Mouse (Mus musculus): ENCODE data around the gene Sgpl1. TPM values are rescaled to one million over a fixed set of nuclear protein-coding genes. Genes with fewer than 3 reads are reported as not detected.

Gene Sgpl1
- polyA plus RNA-seq, 1 experiment from 2014 or later, result 33.7 TPM

GRCm38 (mm10) chr10:61059101-61059500, 88.4 kb downstream of the Sgpl1 start:
- no CpG with 5 or more reads among the region's 1 CpGs for whole genome bisulfite sequencing
- Histone ChIP-seq H3K36me3 (ENCODE audit: insufficient read depth, low read length) (no peaks in the 10 kb centered on the region), H3K27me3 (replicated peaks; ENCODE audit: insufficient read depth, low read length) (no peaks in the 10 kb centered on the region), H3K4me1 (ENCODE audit: insufficient read depth, low read depth, low read length) (no peaks in the 10 kb centered on the region), H3K4me3 (ENCODE audit: low read depth, low read length) (no peak overlapping the region), H3K27ac (ENCODE audit: low read length) (no peak overlapping the region), H3K4me2 (replicated peaks; ENCODE audit: low read depth, low read length) (no peak overlapping the region), H3K9ac (replicated peaks; ENCODE audit: low read depth) (no peak overlapping the region), H3K9me3 (ENCODE audit: low read length) (no peaks in the 10 kb centered on the region)
- no peak for ATAC-seq
- DNase-seq (ENCODE audit: low spot score), result no peak
- TF ChIP-seq EP300 (IDR thresholded peaks at IDR 0.05), result no peak
- no peak for TF ChIP-seq CTCF (IDR thresholded peaks at IDR 0.05)

GRCm38 (mm10) chr10:61056661-61057060, 90.8 kb downstream of the Sgpl1 start:
- Histone ChIP-seq H3K27me3 (replicated peaks; ENCODE audit: insufficient read depth, low read length) (no peaks in the 10 kb centered on the region), H3K4me2 (replicated peaks; ENCODE audit: low read depth, low read length) (no peak overlapping the region), H3K9me3 (ENCODE audit: low read length) (no peaks in the 10 kb centered on the region), H3K36me3 (ENCODE audit: insufficient read depth, low read length) (no peaks in the 10 kb centered on the region), H3K4me3 (ENCODE audit: low read depth, low read length) (no peak overlapping the region), H3K27ac (ENCODE audit: low read length) (no peak overlapping the region), H3K9ac (replicated peaks; ENCODE audit: low read depth) (no peak overlapping the region), H3K4me1 (ENCODE audit: insufficient read depth, low read depth, low read length) (no peaks in the 10 kb centered on the region)
- ATAC-seq, result no peak
- TF ChIP-seq EP300 (IDR thresholded peaks at IDR 0.05) (no peak), CTCF (IDR thresholded peaks at IDR 0.05) (no peak)
- no peak for DNase-seq (ENCODE audit: low spot score)
- WGBS, result 91% methylated on average over 7 of the region's 7 CpGs

- no peaks in the 10 kb centered on the region for H3K4me1 ChIP-seq (ENCODE audit: insufficient read depth, low read depth, low read length)
- ATAC-seq (peak; percentile 43; the same call in 1 of the 2 replicates), DNase-seq (ENCODE audit: low spot score) (peak; percentile 74)
- H3K9me3 ChIP-seq (ENCODE audit: low read length), result no peaks in the 10 kb centered on the region
- H3K27me3 ChIP-seq (replicated peaks; ENCODE audit: insufficient read depth, low read length), result no peaks in the 10 kb centered on the region
- no peak overlapping the region for H3K27ac ChIP-seq (ENCODE audit: low read length)
- no peak overlapping the region for H3K4me2 ChIP-seq (replicated peaks; ENCODE audit: low read depth, low read length)
- no peaks in the 10 kb centered on the region for H3K36me3 ChIP-seq (ENCODE audit: insufficient read depth, low read length)
- H3K4me3 ChIP-seq (ENCODE audit: low read depth, low read length), result no peak overlapping the region
- 55% methylated on average over 14 of the region's 14 CpGs for WGBS
- H3K9ac ChIP-seq (replicated peaks; ENCODE audit: low read depth), result no peak overlapping the region
- TF ChIP-seq CTCF (IDR thresholded peaks at IDR 0.05) (peak; percentile 97), EP300 (IDR thresholded peaks at IDR 0.05) (no peak)
Observed at GRCm38 (mm10) chr10:61051993-61052613, 95.4 kb downstream of the Sgpl1 start.

Small RNA genes lying within 50 kb of the gene (microRNA-seq; reads per million reads assigned to microRNA genes)
- gene Gm44308, result not detected

Other genes starting within 250 kb of the Sgpl1 start
- gene Pcbd1, start 58.4 kb downstream of the Sgpl1 start, polyA plus RNA-seq (2015; fragmentation: Nextera tagmentation; extraction: Ambion mirVana), result 31.7 and 32.3 TPM in 2 replicates
- 2.1 and 2.5 TPM in 2 replicates for gene Tbata, start 24.3 kb upstream of the Sgpl1 start, polyA plus RNA-seq (2015; fragmentation: Nextera tagmentation; extraction: Ambion mirVana)
- gene Adamts14, start 125.7 kb upstream of the Sgpl1 start, polyA plus RNA-seq (2015; fragmentation: Nextera tagmentation; extraction: Ambion mirVana), result 1.5 and 1.8 TPM in 2 replicates
- 0.08 and 0.17 TPM in 2 replicates for gene Prf1, start 150.1 kb upstream of the Sgpl1 start, polyA plus RNA-seq (2015; fragmentation: Nextera tagmentation; extraction: Ambion mirVana)
- 30.4 and 36.0 TPM in 2 replicates for gene Pald1, start 235.8 kb upstream of the Sgpl1 start, polyA plus RNA-seq (2015; fragmentation: Nextera tagmentation; extraction: Ambion mirVana)